Mouse (Mus musculus) kidney, adult 2 months (tissue): ENCODE measurements around the gene Ctu2.

Source experiments
- CTCF ChIP-seq: fragments of 200-500 bp; conservative IDR thresholded peaks from 2 replicates; pipeline ENCODE4 v1.5.1; 2011; ENCODE audit warnings: low read depth, mild to moderate bottlenecking, control low read depth, low read length, moderate library complexity, mixed read lengths; ENCODE audit not compliant: insufficient read depth, insufficient read length
- POLR2A ChIP-seq: fragments of 200-500 bp; IDR thresholded peaks from one replicate; pipeline ENCODE4 v1.6.1; 2011; ENCODE audit warnings: low read depth, low read length, control low read depth

GRCm38 (mm10) chr8:122463651-122464640 is 12.0 kb upstream of the Ctu2 start:
- TF ChIP-seq POLR2A = no peak
- no peak for TF ChIP-seq CTCF
